Mouse (Mus musculus): Measurements from ENCODE around the gene Itpr2.

DNA sequence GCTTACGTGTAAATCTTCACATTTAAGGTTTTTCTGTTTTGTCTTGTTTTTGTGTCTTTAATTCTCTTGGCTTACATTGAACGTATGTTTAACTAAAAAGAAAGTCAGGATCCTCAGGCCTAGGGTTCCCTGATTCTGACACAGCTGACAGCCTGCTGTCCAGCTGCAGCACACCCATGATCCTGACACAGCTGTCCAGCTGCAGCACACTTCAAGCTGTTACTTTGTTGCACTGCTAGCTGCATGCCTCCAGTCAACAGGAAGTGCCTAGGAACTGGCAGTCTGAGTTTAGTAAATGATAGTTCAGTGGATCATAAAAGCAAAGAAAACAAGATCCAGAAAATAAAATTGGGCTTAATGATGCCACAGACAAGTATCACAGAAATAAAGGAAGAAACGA is 21.1 kb downstream of the Itpr2 start:
- no peak for TF ChIP-seq GATA1 (IDR thresholded peaks at IDR 0.05; ENCODE audit: low read length)
- no peak for TF ChIP-seq TAL1 (IDR thresholded peaks at IDR 0.05; ENCODE audit: low read length)
